Mouse (Mus musculus) hindbrain, embryonic 16.5 days (tissue): ENCODE measurements around the gene Plcg1. TPM values are rescaled to one million over a fixed set of nuclear protein-coding genes. Genes with fewer than 3 reads are reported as not detected.

Source experiments
- ATAC-seq: fragments of 200-750 bp; cut with Nextera tagmentation; 2 replicates; pipeline ENCODE4 v1.8.0; 2017; ENCODE audit warnings: moderate TSS enrichment, moderate library complexity
- H3K27ac ChIP-seq: fragments of 300-500 bp; sonication (generic); 2 replicates; pipeline ENCODE4 v1.5.1; 2014; ENCODE audit warnings: low read depth, mild to moderate bottlenecking, control low read depth, low read length, moderate library complexity
- H3K27me3 ChIP-seq: fragments of 300-500 bp; sonication (generic); replicated peaks from 2 replicates; pipeline ENCODE4 v1.6.1; 2014; ENCODE audit warnings: low read length; ENCODE audit not compliant: control insufficient read depth, insufficient read depth
- H3K36me3 ChIP-seq: fragments of 300-500 bp; sonication (generic); 2 replicates; pipeline ENCODE4 v1.6.1; 2014; ENCODE audit warnings: mild to moderate bottlenecking, low read length, moderate library complexity, mixed read lengths; ENCODE audit not compliant: control insufficient read depth, insufficient read depth
- H3K4me1 ChIP-seq: fragments of 300-500 bp; sonication (generic); 2 replicates; pipeline ENCODE4 v1.6.1; 2014; ENCODE audit warnings: low read depth, low read length; ENCODE audit not compliant: control insufficient read depth, insufficient read depth
- H3K4me2 ChIP-seq: fragments of 300-500 bp; sonication (generic); 2 replicates; pipeline ENCODE4 v1.6.1; 2014; ENCODE audit warnings: mild to moderate bottlenecking, low read length, control low read depth, moderate library complexity
- H3K4me3 ChIP-seq: fragments of 300-500 bp; sonication (generic); 2 replicates; pipeline ENCODE4 v1.5.1; 2014; ENCODE audit warnings: mild to moderate bottlenecking, low read length, control low read depth, moderate library complexity
- H3K9ac ChIP-seq: fragments of 300-500 bp; sonication (generic); 2 replicates; pipeline ENCODE4 v1.6.1; 2014; ENCODE audit warnings: low read depth, mild to moderate bottlenecking, control low read depth, low read length, moderate library complexity
- H3K9me3 ChIP-seq: fragments of 300-500 bp; sonication (generic); 2 replicates; pipeline ENCODE4 v1.6.1; 2014; ENCODE audit warnings: mild to moderate bottlenecking, low read length, moderate library complexity; ENCODE audit not compliant: control insufficient read depth
- WGBS: fragments of 180-500 bp; shearing (Covaris S2); extraction: QIAGEN DNeasy Blood & Tissue Kit; methylation state at CpG from one replicate; pipeline ENCODE4 v1.1.7; 2014; 5-methylcytosine and 5-hydroxymethylcytosine counted together
- polyA plus RNA-seq: library from polyadenylated mRNA; unstranded; fragments of >200 nt; fragmentation: Nextera tagmentation; extraction: Ambion mirVana; gene quantifications from 2 replicates; pipeline ENCODE4 v1.2.1, GENCODE M21; 2015

Plcg1 gene
- polyA plus RNA-seq, 1 experiment from 2014 or later, result 41.5 TPM

DNA sequence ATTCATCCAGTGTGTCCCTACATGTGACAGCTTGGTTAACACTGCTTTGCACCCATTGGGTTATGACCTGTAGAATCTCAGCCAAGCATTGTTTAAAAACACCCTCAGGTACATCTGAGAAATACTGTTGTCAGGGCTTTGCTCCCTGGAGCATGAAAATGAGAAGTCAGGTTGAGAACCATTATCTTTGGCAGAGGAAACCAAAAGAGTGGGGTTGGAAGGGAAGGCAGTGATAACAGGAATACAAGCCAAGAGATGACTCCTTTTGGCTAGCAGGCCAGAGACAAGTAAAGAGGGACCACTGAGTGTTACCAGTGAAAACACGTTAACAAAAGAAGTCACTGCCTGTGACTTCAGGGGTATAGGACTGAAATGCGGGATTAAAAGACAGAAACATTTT lies 33.3 kb downstream of the Plcg1 start:
- no peak overlapping the region for H3K4me2 ChIP-seq
- 91% methylated on average over 2 of the region's 2 CpGs for WGBS
- ATAC-seq, result no peak

DNA sequence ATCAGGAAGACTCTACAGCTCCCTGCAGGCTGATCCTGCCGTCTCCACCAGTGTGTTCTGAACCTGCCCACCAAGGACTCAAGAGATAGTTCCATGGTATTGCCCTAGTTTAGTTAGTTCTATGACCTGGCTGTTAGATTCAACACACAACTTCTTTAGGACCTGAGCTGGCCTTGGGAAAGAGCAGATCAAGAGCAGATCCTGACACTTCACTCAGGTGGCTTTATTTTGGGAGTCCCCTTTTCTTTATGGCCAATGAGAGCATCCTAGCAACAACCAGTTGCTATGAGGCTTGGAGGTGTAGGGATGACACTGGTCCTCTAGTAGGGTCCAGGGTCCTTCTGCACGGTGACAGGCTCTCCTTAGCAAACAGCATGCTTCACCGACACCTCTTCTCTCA lies 34.0 kb downstream of the Plcg1 start:
- H3K4me3 ChIP-seq, result no peak overlapping the region
- H3K9ac ChIP-seq, result no peak overlapping the region
- H3K4me2 ChIP-seq, result no peak overlapping the region
- H3K27ac ChIP-seq, result peak overlapping the region; percentile 16; the same call in 1 of the 2 replicates
- no peaks in the 10 kb centered on the region for H3K9me3 ChIP-seq
- H3K4me1 ChIP-seq, result no peaks in the 10 kb centered on the region; the same call in 1 of the 2 replicates
- H3K36me3 ChIP-seq, result peaks cover 31% of the 10 kb centered on the region
- no peak for ATAC-seq
- WGBS, result 73% methylated on average over 3 of the region's 3 CpGs
- H3K27me3 ChIP-seq, result no peaks in the 10 kb centered on the region

More for the DNA sequence above, 33.3 kb downstream of the Plcg1 start:
- Histone ChIP-seq H3K36me3 (peaks cover 37% of the 10 kb centered on the region), H3K4me3 (no peak overlapping the region), H3K4me1 (no peaks in the 10 kb centered on the region; the same call in 1 of the 2 replicates), H3K9me3 (no peaks in the 10 kb centered on the region), H3K9ac (no peak overlapping the region), H3K27me3 (no peaks in the 10 kb centered on the region), H3K27ac (no peak overlapping the region; the same call in 1 of the 2 replicates)

- Histone ChIP-seq H3K36me3 (peaks cover 20% of the 10 kb centered on the region), H3K4me2 (no peak overlapping the region), H3K4me3 (no peak overlapping the region), H3K27ac (peak overlapping the region; percentile 3; the same call in 1 of the 2 replicates), H3K27me3 (no peaks in the 10 kb centered on the region), H3K9ac (no peak overlapping the region), H3K9me3 (no peaks in the 10 kb centered on the region), H3K4me1 (no peaks in the 10 kb centered on the region; the same call in 1 of the 2 replicates)
- ATAC-seq, result no peak
- WGBS, result 71% methylated on average over 5 of the region's 5 CpGs
Observed at GRCm38 (mm10) chr2:160766371-160766771, 35.3 kb downstream of the Plcg1 start.

- no peak overlapping the region for H3K9ac ChIP-seq
- H3K36me3 ChIP-seq, result peaks cover 12% of the 10 kb centered on the region
- no peak overlapping the region for H3K4me2 ChIP-seq
- no peaks in the 10 kb centered on the region for H3K9me3 ChIP-seq
- no peaks in the 10 kb centered on the region for H3K27me3 ChIP-seq
- no peaks in the 10 kb centered on the region; the same call in 1 of the 2 replicates for H3K4me1 ChIP-seq
- no peak overlapping the region; the same call in 1 of the 2 replicates for H3K27ac ChIP-seq
- 94% methylated on average over 2 of the region's 2 CpGs for WGBS
- no peak for ATAC-seq
- H3K4me3 ChIP-seq, result no peak overlapping the region
Observed at GRCm38 (mm10) chr2:160767201-160767600, 36.1 kb downstream of the Plcg1 start.

- Histone ChIP-seq H3K9ac (no peak overlapping the region), H3K4me1 (no peaks in the 10 kb centered on the region; the same call in 1 of the 2 replicates), H3K9me3 (no peaks in the 10 kb centered on the region), H3K27me3 (no peaks in the 10 kb centered on the region), H3K4me3 (no peak overlapping the region), H3K27ac (peak overlapping the region; percentile 18; the same call in 1 of the 2 replicates), H3K4me2 (no peak overlapping the region), H3K36me3 (peaks cover 7% of the 10 kb centered on the region)
- 74% methylated on average over 4 of the region's 4 CpGs for WGBS
- ATAC-seq, result no peak
Observed at GRCm38 (mm10) chr2:160768097-160768695, 37.1 kb downstream of the Plcg1 start.

- no peak overlapping the region for H3K27ac ChIP-seq
- H3K4me3 ChIP-seq, result no peak overlapping the region
- no peak overlapping the region for H3K9ac ChIP-seq
- H3K36me3 ChIP-seq, result peaks cover under 1% of the 10 kb centered on the region; the same call in 1 of the 2 replicates
- WGBS, result 94% methylated on average over 2 of the region's 2 CpGs
- no peaks in the 10 kb centered on the region for H3K27me3 ChIP-seq
- no peak for ATAC-seq
- no peak overlapping the region for H3K4me2 ChIP-seq
- no peaks in the 10 kb centered on the region; the same call in 1 of the 2 replicates for H3K4me1 ChIP-seq
- H3K9me3 ChIP-seq, result no peaks in the 10 kb centered on the region
Observed at GRCm38 (mm10) chr2:160768997-160769396, 37.9 kb downstream of the Plcg1 start.

DNA sequence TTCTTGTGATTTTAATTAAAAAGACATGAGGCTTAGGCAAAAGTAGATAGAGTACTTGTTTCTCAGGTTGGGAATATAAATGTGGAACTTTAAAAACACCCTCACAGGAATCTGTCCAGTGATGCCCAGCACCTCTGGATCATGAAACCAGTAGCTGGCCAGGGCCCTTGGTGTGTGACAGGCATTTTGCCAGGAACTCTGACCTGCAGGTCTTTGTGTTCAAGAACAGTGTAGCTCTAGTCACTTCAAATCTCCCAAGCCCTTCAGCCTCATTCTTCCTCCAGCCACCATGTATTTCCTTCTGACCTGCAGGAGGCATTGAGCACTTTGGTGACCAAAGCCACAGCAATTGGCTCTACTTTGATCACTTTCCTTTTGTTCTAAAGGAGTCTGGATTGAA lies 39.3 kb downstream of the Plcg1 start:
- no peak for ATAC-seq
- Histone ChIP-seq H3K36me3 (no peaks in the 10 kb centered on the region; the same call in 1 of the 2 replicates), H3K27me3 (no peaks in the 10 kb centered on the region), H3K9me3 (no peaks in the 10 kb centered on the region), H3K9ac (no peak overlapping the region), H3K27ac (no peak overlapping the region), H3K4me2 (no peak overlapping the region), H3K4me1 (no peaks in the 10 kb centered on the region; the same call in 1 of the 2 replicates), H3K4me3 (no peak overlapping the region)

DNA sequence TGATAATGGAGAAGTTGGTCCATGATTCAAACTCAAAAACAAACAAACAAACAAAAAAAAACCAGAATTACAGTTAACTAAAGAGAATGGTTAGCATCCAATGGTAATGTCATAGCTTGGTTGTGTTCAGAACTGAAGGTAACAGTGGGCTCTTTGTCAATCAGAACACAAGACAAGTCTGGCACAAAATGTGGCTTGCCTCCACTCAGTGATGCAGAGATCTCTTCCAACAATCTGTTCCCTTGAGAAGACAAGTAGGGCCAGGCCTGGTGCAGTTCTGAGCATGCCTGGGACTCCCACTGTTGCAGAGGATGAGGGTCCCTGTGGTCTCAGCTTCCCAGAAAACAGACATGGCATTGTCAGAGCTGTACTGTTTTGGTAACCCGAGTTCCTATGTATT lies 39.8 kb downstream of the Plcg1 start:
- Histone ChIP-seq H3K36me3 (no peaks in the 10 kb centered on the region; the same call in 1 of the 2 replicates), H3K9me3 (no peaks in the 10 kb centered on the region), H3K27ac (no peak overlapping the region), H3K4me1 (no peaks in the 10 kb centered on the region; the same call in 1 of the 2 replicates), H3K9ac (no peak overlapping the region), H3K27me3 (no peaks in the 10 kb centered on the region), H3K4me2 (no peak overlapping the region), H3K4me3 (no peak overlapping the region)
- WGBS, result 89% methylated on average over 1 of the region's 1 CpGs
- no peak for ATAC-seq

- no peaks in the 10 kb centered on the region for H3K27me3 ChIP-seq
- no peaks in the 10 kb centered on the region for H3K9me3 ChIP-seq
- ATAC-seq, result no peak
- 89% methylated on average over 8 of the region's 8 CpGs for WGBS
- no peak overlapping the region for H3K4me2 ChIP-seq
- H3K36me3 ChIP-seq, result no peaks in the 10 kb centered on the region; the same call in 1 of the 2 replicates
- no peaks in the 10 kb centered on the region; the same call in 1 of the 2 replicates for H3K4me1 ChIP-seq
- no peak overlapping the region for H3K4me3 ChIP-seq
- H3K27ac ChIP-seq, result no peak overlapping the region
- H3K9ac ChIP-seq, result no peak overlapping the region
Observed at GRCm38 (mm10) chr2:160771325-160772276, 40.5 kb downstream of the Plcg1 start.
